8 mouse cellular contexts compared by ENCODE assay signal in the genomic region with DNA sequence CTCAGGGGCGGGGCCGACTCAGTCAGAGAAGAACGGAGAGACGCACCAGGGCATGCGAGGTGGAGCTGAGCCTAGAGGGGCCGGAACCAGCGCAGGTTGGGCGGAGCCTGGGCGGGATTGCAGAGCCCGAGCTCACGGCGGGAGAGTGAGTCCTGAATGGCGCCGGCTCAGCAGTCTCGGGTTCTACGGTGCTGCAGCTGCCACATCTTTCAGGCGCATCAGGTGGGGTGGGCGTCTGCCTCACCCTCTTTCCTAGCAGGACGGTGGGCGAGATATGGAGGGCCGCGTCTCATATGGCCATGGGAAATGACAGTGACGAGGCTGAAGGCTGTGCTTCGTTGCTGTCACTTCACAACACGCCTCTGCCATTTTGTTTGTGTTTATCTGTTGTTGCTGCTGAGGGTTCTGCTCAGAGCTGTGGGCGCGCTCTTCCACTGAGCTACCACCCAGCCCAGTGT. TPM values are rescaled to one million over a fixed set of nuclear protein-coding genes. Genes with fewer than 3 reads are reported as not detected.
DNase-seq lines count a peak whose midpoint lies in the region; ATAC-seq and TF ChIP-seq lines count a peak whose summit lies in the region.

No protein-coding gene starts in this region.

- no peak overlapping the region for H3K27ac ChIP-seq in brown adipose tissue, adult 24 weeks (replicated peaks; ENCODE audit: low read depth, low read length)
- H3K27ac ChIP-seq in heart, embryonic 15.5 days: peak overlapping the region; percentile 54; the same call in 1 of the 2 replicates
- H3K27ac ChIP-seq in liver, postnatal 0 days (ENCODE audit: low read depth): peak overlapping the region; percentile 77
- peak overlapping the region; percentile 85 for H3K27ac ChIP-seq in neural tube, embryonic 14.5 days (ENCODE audit: low read depth, low read length)

- TF ChIP-seq EP300 in liver, postnatal 0 days (IDR thresholded peaks at IDR 0.05; ENCODE audit: low read depth): no peak

- peak overlapping the region; percentile 75 for H3K9ac ChIP-seq in heart, embryonic 15.5 days
- H3K9ac ChIP-seq in liver, postnatal 0 days (replicated peaks): peak overlapping the region; percentile 80
- H3K9ac ChIP-seq in neural tube, embryonic 14.5 days (replicated peaks; ENCODE audit: low read depth, low read length): peak overlapping the region; percentile 74

- no peaks in the 10 kb centered on the region for H3K9me3 ChIP-seq in heart, embryonic 15.5 days (replicated peaks)
- no peaks in the 10 kb centered on the region for H3K9me3 ChIP-seq in liver, postnatal 0 days (ENCODE audit: low read length)
- no peaks in the 10 kb centered on the region for H3K9me3 ChIP-seq in neural tube, embryonic 14.5 days (ENCODE audit: control insufficient read depth, low read length)

- DNase-seq in CD8-positive naive resting alpha-beta T cell, adult 2 months (ENCODE audit: low read depth in 2 of 2, low spot score in 2 of 2): peak; percentile 97 to 99
- peak; percentile 58 for DNase-seq in fat pad, adult 2 months (ENCODE audit: extremely low read depth, low read depth, low spot score)
- DNase-seq in kidney, postnatal 4 days: peak; percentile 99 to 100
- peak; percentile 99 for DNase-seq in liver, postnatal 0 days
- DNase-seq in testis, postnatal 10 days (ENCODE audit: low spot score): peak; percentile 98

- WGBS in heart, embryonic 15.5 days: 1% methylated on average over 27 of the region's 27 CpGs
- WGBS in liver, postnatal 0 days (ENCODE audit: insufficient replicate concordance): 0% methylated on average over 27 of the region's 27 CpGs
- under 1% methylated on average over 27 of the region's 27 CpGs for WGBS in neural tube, embryonic 14.5 days

- H3K4me1 ChIP-seq in brown adipose tissue, adult 24 weeks (ENCODE audit: control insufficient read depth, insufficient read depth, insufficient read length, low read length): peaks cover 4% of the 10 kb centered on the region; the same call in 1 of the 2 replicates
- H3K4me1 ChIP-seq in heart, embryonic 15.5 days (replicated peaks): peaks cover 13% of the 10 kb centered on the region
- H3K4me1 ChIP-seq in liver, postnatal 0 days (ENCODE audit: insufficient read depth): peaks cover 30% of the 10 kb centered on the region
- peaks cover 6% of the 10 kb centered on the region; the same call in 1 of the 2 replicates for H3K4me1 ChIP-seq in neural tube, embryonic 14.5 days (ENCODE audit: control insufficient read depth, insufficient read depth, low read length)

- no peaks in the 10 kb centered on the region for H3K27me3 ChIP-seq in heart, embryonic 15.5 days
- no peaks in the 10 kb centered on the region for H3K27me3 ChIP-seq in liver, postnatal 0 days (ENCODE audit: insufficient read depth, low read length)
- no peaks in the 10 kb centered on the region for H3K27me3 ChIP-seq in neural tube, embryonic 14.5 days (ENCODE audit: control insufficient read depth, insufficient read depth, low read length)

- peak; percentile 99 for ATAC-seq in heart, embryonic 15.5 days (replicated peaks; ENCODE audit: insufficient number of reproducible peaks, insufficient read depth, low FRiP score, low read depth)
- ATAC-seq in liver, postnatal 0 days: peak; percentile 99
- peak; percentile 99 for ATAC-seq in neural tube, embryonic 14.5 days (ENCODE audit: low read depth)

- H3K4me3 ChIP-seq in brown adipose tissue, adult 24 weeks (ENCODE audit: insufficient read depth, low read depth, low read length): peak overlapping the region; percentile 74
- H3K4me3 ChIP-seq in heart, embryonic 15.5 days: peak overlapping the region; percentile 65
- peak overlapping the region; percentile 78 for H3K4me3 ChIP-seq in liver, postnatal 0 days (ENCODE audit: low read depth, low read length)
- peak overlapping the region; percentile 68 for H3K4me3 ChIP-seq in neural tube, embryonic 14.5 days (ENCODE audit: low read depth, low read length)

- TF ChIP-seq CTCF in liver, postnatal 0 days (IDR thresholded peaks at IDR 0.05; ENCODE audit: low read depth): no peak

- peak overlapping the region; percentile 79 for H3K4me2 ChIP-seq in heart, embryonic 15.5 days
- peak overlapping the region; percentile 94 for H3K4me2 ChIP-seq in liver, postnatal 0 days (ENCODE audit: low read depth, low read length)
- peak overlapping the region; percentile 80 for H3K4me2 ChIP-seq in neural tube, embryonic 14.5 days (ENCODE audit: low read depth, low read length)

- H3K36me3 ChIP-seq in heart, embryonic 15.5 days: peaks cover 23% of the 10 kb centered on the region
- peaks cover 10% of the 10 kb centered on the region for H3K36me3 ChIP-seq in liver, postnatal 0 days (replicated peaks; ENCODE audit: insufficient read depth, low read length)
- H3K36me3 ChIP-seq in neural tube, embryonic 14.5 days (ENCODE audit: control insufficient read depth, insufficient read depth, low read length): peaks cover 9% of the 10 kb centered on the region; the same call in 1 of the 2 replicates

RNA-seq across cellular contexts. Expression of a gene that starts 0.5 kb away (rescaled TPM):
- 3.0 and 6.3 TPM in 2 replicates for polyA plus RNA-seq in brown adipose tissue, adult 24 weeks (2012; ENCODE audit: insufficient read depth, insufficient read length, missing spikeins)
- polyA plus RNA-seq in heart, embryonic 15.5 days (2015; fragmentation: Nextera tagmentation; extraction: Ambion mirVana): 7.9 and 12.2 TPM in 2 replicates
- polyA plus RNA-seq in liver, postnatal 0 days (2015; fragmentation: Nextera tagmentation; extraction: Ambion mirVana): 5.0 and 5.1 TPM in 2 replicates
- polyA plus RNA-seq in neural tube, embryonic 14.5 days (2014; fragmentation: Nextera tagmentation; extraction: Ambion mirVana): 38.1 and 48.3 TPM in 2 replicates

RNA-seq across cellular contexts. Expression of a gene that starts 35.9 kb away (rescaled TPM):
- polyA plus RNA-seq in brown adipose tissue, adult 24 weeks (2012; ENCODE audit: insufficient read depth, insufficient read length, missing spikeins): 216 and 235 TPM in 2 replicates
- polyA plus RNA-seq in heart, embryonic 15.5 days (2015; fragmentation: Nextera tagmentation; extraction: Ambion mirVana): 213 and 270 TPM in 2 replicates
- 154 and 172 TPM in 2 replicates for polyA plus RNA-seq in liver, postnatal 0 days (2015; fragmentation: Nextera tagmentation; extraction: Ambion mirVana)
- 377 and 383 TPM in 2 replicates for polyA plus RNA-seq in neural tube, embryonic 14.5 days (2014; fragmentation: Nextera tagmentation; extraction: Ambion mirVana)

RNA-seq across cellular contexts. Expression of a gene that starts 35.9 kb away (rescaled TPM):
- 57.6 and 60.6 TPM in 2 replicates for polyA plus RNA-seq in brown adipose tissue, adult 24 weeks (2012; ENCODE audit: insufficient read depth, insufficient read length, missing spikeins)
- polyA plus RNA-seq in heart, embryonic 15.5 days (2015; fragmentation: Nextera tagmentation; extraction: Ambion mirVana): 29.2 and 35.5 TPM in 2 replicates
- polyA plus RNA-seq in liver, postnatal 0 days (2015; fragmentation: Nextera tagmentation; extraction: Ambion mirVana): 17.2 and 18.6 TPM in 2 replicates
- 52.0 and 53.6 TPM in 2 replicates for polyA plus RNA-seq in neural tube, embryonic 14.5 days (2014; fragmentation: Nextera tagmentation; extraction: Ambion mirVana)

RNA-seq across cellular contexts. Expression of a gene that starts 43.6 kb away (rescaled TPM):
- polyA plus RNA-seq in brown adipose tissue, adult 24 weeks (2012; ENCODE audit: insufficient read depth, insufficient read length, missing spikeins): 30.8 and 41.0 TPM in 2 replicates
- polyA plus RNA-seq in heart, embryonic 15.5 days (2015; fragmentation: Nextera tagmentation; extraction: Ambion mirVana): 25.6 and 33.8 TPM in 2 replicates
- 8.9 and 9.1 TPM in 2 replicates for polyA plus RNA-seq in liver, postnatal 0 days (2015; fragmentation: Nextera tagmentation; extraction: Ambion mirVana)
- 30.3 and 42.5 TPM in 2 replicates for polyA plus RNA-seq in neural tube, embryonic 14.5 days (2014; fragmentation: Nextera tagmentation; extraction: Ambion mirVana)
